Mouse (Mus musculus): Measurements from ENCODE around the gene Cdkl2.

DNA sequence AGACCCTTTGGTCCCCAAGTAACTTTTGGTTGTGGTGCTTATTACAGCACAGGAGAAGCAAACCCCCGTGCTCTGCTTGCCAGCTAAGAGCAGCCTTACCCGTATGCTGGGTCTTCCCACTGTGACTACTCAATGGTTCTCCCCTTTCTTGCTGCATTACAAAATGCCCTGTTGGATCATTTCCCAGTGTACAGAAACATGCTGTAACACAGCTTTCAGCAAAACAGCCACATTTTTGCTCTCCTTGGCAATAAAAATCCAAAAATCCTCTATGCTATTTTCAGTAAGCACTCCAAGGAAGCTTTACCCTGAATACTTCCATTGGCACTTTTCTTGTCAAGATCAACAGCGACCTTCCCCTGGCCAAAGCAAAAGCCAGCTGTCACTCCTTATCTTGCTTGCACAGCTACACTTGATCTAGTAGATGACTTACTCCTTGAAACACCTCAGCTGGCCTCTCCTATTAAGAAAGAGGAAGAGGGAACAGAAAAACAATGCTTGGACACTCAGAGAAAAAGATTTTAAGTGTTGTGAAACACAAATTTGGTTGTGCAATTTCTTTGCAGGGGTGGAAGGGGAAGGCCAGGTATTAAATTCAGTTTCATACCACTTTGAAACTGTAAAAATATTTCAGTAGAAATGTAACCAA lies 83.0 kb downstream of the Cdkl2 start:
- TF ChIP-seq CTCF (IDR thresholded peaks at IDR 0.05; ENCODE audit: borderline replicate concordance, extremely low read depth, insufficient read depth, insufficient read length), result no peak
- TF ChIP-seq POLR2A (IDR thresholded peaks at IDR 0.05; ENCODE audit: borderline replicate concordance, extremely low read depth, insufficient read depth, insufficient read length, poor library complexity, severe bottlenecking), result no peak
